Mouse (Mus musculus) embryo, embryonic 11 days (tissue): ENCODE data around the gene Ufc1.
A peak's percentile ranks its signal among the peaks of the same experiment; 100 is the strongest.

Source experiments
- DNase-seq: peaks from one replicate; pipeline ENCODE4 v3.0.0-alpha.2; 2015

Ufc1 gene

DNA sequence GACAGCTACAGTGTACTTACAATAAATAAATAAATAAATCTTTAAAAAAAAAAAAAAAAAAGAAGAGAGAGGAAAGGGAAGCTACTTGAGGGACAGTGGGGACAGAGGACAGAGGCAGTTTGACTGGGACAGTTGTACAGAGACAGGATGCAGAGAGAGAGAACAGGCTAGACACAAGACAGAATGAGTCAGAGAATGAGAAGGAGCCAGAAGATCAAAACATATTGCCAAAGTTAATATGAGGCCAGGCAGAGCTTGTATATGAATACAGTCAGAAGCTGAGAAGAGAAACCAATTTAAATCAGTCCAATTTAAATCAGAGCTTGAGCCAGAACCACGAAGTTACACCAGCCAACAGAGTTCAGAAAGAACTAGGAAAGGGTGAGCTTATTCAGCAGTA lies 26.5 kb downstream of the Ufc1 start:
- no peak for DNase-seq

DNA sequence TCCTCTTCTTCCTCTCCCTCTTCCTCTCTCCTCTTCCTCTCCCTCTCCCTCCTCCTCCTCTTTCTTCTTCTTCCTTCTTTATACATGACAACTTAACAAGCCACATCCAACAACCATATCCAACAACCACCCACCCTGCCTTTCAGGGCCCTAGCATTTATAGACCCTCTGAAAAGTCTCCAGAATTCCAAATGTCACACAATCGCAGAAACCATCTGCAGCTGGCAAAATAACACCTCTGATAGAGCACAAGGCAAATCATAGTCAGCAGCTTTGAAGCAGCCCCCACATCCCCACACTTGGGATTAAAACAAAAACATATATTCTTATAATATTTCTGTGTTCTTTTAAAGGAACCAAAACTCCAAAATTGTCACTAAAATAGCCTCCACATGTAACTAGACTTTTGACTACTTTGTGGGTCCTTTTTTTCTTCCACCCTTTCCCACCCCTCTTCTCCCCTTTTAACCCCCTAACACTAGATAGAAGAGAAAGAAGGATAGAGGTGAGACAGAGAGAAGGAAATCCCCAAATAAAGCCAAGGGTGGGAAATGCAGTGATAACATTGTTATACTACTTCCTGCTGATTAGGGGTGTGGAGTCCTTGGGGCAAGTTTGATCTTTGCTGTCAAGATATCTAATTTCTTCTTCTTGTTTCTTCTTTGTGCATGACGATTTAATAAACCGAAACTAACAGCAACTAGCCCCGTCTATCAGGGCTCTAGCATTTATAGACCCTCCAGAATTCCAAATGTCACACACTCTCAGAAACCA lies 28.7 kb downstream of the Ufc1 start:
- DNase-seq = no peak

DNA sequence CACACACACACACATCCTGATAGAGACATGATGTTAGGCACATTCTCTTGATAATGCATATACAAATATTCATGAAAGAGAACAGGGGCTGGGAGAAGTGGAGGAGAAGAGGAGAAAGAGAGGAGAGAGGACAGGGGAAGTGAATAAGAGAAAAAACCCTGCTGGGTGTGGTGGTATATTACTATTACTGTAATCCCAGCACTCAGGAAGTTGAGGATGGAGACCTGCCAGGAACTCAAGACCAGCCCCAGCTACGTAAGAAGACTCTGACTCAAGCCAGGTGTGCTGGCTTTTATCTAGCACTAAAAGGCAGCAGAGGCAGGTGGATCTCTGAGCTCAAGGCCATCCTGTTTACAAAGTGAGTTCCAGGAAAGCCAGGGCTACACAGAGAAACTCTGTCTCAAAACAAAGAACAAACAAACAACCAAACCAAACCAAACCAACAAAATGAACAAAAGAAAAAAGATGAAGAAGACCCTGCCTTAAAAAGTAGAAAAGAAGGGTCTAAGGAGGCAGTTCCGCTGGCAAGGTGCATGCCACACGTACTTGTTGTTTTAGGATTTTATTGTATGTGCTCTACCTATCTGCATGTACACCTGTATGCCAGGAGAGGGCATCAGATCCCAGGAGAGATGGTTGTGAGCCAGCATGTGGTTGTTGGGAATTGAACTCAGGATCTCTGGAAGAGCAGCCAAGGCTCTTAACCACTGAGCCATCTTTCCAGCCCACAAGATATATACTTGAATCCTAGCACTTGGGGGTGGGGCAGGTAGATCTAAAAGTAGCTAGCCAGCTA lies 31.0 kb downstream of the Ufc1 start:
- DNase-seq = no peak

DNA sequence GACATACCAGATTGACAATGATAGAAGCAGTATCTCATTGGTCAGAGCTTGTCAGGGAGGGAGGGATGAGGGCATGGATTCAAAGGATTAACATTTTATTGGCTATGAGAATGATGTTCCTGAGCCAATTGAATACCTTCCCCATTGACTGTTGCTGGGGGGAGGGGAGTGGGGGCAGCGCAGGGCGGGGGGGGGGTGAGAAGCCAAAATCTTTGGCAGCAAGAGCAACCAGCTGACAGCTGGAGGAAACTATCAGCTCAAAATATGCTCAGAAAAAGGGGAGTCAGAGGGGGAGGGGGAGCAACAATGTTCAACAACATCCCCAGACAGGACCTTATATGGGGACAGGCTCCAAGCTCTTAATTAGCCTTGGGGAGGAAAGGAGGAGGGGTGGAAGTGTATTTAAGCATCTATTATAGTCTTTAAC lies 31.6 kb downstream of the Ufc1 start:
- DNase-seq = peak; percentile 59

DNA sequence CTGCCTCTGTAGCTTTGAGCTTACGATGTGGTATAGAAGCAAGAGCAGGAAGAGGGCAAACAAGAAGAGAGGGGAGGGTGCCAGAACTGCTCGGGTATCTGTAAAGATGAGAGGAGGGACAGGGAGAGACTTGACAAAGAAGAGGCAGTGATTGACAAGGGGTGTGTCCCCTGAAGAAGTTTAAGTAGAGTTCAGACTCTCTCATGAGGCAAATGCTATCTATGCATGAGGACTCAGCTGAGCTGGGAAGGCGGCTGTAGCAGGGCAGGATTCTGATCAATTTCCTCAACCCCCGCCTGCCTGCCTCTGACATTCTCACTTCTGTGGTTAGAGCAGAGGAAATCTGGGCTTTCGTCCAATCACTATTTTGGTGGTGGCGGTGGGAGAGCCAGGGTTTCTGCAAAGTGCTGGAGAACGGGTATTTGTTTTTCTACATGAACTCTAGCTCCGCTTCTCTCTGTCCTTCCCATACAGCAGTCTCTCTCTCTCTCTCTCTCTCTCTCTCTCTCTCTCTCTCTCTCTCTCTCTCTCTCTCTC lies 32.2 kb downstream of the Ufc1 start:
- peak; percentile 44 for DNase-seq

DNA sequence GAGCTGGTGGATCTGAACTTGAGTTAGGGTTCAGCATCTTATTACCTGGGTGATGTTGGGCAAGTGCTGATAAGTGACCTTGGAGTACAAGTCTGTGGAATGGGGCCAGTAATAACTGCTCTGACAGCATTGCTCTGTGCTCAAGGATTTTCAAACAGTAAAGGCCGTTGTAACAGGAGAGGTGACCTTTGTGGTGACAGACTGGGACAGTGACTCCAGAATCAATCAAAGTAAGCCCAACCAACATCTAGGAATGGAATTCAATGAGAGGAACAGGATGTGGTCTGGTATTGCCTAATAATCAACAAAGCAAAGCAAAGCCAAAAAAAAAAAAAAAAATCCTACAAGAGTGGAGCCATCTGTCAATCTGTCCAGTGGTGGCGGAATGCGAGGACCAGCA lies 34.5 kb downstream of the Ufc1 start:
- no peak for DNase-seq

DNA sequence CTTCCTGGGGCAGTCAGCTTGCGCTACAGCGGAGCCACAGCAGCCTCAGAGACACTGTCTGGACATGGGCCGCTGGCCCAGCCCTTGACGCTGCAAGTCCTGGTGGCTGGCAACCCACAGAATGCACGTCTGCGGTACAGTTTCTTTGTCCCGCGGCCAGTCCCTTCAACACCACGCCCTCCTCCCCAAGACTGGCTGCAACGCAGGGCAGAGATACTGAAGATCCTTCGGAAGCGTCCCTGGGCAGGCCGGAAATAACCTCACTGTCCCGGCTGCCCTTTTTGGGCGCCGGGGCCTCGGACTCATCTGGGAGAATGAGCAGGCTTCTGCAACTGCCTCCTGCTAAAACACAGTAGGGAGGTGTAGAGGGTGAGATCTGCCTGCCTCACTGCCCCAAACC lies 35.9 kb downstream of the Ufc1 start:
- no peak for DNase-seq

DNA sequence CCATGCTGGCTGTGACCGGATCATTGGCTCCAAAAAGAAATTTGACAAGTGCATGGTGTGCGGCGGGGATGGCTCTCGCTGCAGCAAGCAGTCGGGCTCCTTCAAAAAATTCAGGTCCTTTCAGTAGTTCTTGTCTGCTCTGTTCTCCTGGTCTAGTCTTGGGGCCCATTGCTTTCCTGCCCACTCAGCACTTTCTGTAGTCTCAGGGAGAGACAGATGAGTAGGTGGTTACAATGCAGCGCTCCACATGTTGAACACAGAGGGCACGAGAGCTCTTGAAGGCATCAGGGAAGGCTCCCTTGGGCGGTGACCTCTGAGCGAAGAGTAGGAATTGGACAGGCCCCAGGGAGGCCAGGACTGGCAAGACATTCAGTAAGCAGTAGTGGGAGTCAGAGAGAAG lies 37.0 kb downstream of the Ufc1 start:
- no peak for DNase-seq

DNA sequence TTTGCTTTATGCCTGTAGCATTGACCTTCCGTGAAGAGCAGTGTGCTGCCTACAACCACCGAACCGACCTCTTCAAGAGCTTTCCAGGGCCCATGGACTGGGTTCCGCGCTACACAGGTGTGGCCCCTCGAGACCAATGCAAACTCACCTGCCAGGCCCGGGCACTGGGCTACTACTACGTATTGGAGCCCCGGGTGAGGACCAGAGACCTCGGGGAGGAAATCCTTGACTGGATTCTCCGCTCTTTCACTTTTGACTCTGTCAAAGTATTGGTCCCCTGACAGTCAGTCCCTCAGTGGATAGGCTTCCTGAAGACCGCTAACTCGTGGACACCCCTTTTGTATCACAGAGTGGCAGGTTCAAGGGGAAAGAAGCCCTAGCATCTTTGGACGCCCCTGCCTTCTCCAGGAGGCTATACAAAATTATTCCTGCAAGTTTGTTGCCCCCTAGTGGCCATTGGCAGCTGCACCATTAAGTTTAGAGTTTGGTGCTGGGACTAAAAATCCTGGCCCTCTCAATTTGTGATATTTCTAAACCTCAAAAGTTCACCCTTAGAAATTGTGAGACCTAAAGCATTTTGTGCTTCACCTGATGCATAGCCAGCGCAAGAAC lies 37.8 kb downstream of the Ufc1 start:
- peak; percentile 87 for DNase-seq

DNA sequence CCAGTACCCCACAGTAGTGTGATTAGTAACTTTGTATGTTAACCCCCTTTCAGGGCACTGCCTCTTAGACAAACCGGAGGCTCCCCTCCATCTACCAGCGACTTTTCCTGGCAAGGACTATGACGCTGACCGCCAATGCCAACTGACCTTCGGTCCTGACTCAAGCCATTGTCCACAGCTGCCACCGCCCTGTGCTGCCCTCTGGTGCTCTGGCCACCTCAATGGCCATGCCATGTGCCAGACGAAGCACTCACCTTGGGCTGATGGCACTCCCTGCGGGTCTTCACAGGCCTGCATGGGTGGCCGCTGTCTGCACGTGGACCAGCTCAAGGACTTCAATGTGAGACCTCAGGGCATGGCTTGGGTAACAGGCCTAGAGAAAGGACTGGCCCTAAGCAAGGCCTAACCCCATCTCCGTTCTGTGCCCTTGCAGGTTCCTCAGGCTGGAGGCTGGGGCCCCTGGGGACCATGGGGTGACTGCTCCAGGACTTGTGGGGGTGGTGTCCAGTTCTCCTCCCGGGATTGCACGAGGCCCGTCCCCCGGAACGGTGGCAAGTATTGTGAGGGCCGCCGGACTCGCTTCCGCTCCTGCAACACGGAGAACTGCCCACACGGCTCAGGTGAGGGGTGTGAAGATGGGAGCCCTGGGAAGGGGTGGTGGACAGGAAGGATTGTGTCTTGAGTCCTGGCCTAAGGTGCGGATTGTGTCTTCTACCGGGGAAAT lies 38.6 kb downstream of the Ufc1 start:
- no peak for DNase-seq

DNA sequence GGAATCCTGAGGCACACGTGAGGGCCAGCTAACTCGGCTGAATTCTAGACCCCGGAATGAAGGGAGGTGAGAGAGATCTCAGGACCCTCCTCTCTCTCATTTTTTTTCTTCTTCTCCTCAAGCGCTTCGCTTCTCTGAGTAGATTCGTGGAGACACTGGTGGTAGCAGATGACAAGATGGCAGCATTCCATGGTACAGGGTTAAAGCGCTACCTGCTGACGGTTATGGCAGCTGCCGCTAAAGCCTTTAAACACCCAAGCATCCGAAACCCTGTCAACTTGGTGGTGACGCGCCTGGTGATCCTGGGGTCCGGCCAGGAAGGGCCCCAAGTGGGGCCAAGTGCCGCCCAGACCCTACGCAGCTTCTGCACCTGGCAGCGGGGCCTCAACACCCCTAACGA lies 42.4 kb downstream of the Ufc1 start:
- DNase-seq = no peak

DNA sequence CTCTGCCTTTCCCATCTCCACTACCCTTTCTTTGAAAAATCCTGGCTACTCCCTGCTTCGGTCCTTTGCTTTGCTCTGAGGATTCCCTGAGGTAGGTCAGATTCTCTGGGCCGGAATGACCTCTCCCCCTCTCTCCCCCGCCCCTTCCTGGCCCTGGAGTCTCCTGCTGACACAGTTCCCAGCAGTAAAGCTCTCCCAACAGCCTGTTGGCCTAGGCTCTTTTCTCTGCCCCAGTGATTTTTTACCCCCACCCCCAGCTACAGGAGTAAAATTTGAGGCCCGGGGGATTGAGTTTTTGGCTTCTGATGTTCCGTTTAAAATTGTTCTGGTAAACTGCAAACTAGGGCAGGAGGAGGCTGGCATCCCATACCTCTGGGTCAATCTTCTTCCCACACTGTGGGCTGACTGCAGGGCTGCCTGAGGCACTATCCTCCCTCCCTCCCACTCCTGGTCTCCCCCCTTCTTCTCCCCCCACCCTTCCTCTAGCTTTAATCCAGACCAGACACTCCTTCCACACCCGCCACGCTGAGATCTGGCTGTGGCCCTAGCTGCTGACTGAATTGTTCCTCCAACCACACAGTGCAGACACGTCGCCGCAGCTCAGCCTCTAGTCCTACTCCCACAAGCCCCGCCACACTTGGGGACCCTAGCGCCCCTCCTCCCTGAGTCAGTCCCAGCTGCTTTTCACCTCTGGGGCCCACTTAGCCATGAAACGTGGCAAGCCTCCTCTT lies 43.1 kb downstream of the Ufc1 start:
- peak; percentile 74 for DNase-seq

DNA sequence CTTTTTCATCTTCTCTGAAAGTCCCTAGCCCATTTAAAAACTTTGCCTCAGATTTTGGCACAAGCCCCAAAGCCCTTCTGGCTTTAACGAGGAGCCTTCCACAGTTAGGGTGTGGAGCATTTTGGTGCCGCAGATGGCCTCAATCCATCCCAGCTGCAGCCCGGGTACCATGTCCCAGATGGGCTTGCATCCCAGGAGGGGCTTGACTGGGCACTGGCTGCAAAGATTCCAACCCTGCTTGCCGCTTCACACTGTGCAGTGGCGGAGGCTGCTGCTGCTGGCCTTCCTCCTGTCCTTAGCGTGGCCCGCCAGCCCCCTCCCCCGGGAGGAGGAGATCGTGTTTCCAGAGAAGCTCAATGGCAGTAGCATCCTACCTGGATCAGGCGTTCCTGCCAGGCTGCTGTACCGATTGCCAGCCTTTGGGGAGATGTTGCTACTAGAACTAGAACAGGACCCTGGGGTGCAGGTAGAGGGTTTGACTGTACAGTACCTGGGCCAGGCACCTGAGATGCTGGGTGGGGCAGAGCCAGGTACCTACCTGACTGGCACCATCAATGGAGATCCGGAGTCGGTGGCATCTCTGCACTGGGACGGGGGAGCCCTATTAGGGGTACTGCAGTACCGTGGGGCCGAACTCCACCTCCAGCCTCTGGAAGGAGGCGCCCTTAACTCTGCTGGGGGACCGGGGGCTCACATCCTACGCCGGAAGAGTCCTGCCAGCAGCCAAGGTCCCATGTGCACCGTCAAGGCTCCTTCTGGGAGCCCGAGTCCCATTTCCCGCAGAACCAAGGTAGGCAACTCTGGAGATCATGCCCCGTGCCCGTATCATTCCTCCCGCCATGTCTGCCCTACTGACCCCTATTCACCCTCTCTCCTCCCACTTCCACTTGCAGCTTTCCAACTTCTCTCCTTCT lies 43.9 kb downstream of the Ufc1 start, which contains the start of gene Ndufs2:
Ndufs2 (minus strand) TSS at position 709 of the 914 bp plus-strand sequence.
- DNase-seq = peak; percentile 60

DNA sequence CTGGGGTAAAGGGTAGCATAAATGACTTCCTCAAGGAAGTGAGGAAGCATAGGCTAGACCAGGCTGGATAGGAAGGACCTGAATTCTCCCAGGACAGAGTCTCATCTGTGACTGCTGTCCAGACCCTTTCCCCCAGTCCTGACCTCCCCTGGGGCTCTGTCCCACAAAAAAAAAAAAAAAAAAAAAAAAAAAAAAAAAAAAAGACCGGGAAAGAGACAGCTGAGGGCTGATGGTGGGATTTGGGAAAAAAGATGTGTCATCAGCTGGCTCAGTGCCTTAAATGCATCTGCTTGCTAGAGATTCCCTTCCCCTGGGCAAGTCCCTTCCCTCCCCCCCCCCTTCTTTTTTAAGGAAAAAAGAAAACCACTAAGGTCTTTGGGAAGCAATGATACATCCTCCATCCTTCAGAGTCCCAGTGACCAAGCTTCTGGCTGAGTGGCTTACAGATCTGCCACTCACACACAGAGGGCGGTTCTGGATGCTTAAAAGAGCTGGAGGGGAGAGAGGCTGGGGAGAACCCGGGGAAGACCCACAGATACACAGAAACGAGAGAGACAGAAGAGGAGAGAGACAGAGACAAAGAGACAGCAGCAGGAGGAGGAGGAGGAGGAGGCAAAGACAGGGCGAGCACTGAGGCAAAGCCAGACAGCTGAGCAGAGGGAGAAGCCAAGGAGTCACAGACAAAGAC lies 44.8 kb downstream of the Ufc1 start, which contains the start of gene Adamts4:
Adamts4 (plus strand) TSS at position 509 of the 688 bp plus-strand sequence.
- peak; percentile 78 for DNase-seq

DNA sequence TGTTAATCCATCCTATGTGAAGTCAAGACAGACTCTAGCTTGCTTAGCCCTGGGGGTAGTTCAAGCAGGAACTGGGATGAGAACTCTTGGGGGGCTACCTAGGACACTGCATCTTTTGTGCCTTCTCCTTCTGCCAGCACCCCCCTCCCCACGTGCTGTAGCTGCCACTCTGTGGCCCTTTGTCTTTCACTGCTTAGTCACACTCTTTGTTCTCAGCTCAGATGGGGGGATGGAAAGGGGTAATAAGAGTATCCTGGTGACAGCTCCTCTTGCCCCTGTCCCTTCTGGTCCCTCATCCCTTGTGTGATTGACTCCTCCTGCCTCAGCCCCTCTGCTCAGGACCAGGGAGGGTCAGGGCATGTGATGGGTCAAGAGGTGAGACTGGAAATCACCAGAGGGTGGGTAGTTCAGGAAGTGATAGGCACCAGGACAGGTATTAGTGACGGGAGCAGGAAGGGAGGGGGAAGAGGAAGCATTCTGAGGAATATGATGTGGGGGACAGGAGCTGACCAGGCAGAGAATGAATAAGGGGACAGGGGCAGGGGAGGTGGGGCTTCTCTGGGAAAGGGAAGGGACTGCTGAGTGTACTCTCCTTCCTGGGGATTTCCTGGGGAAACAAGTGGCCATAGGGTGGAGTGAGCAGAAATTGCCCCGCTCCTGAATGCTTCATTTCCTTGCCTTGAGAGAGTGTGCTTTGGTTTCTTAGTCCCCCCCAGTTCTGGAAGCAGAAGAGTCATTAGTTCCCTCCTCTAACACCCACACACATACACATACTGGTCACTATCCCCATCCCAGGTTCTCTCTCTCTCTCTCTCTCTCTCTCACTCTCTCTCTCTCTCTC lies 46.2 kb downstream of the Ufc1 start:
- DNase-seq = peak; percentile 37

DNA sequence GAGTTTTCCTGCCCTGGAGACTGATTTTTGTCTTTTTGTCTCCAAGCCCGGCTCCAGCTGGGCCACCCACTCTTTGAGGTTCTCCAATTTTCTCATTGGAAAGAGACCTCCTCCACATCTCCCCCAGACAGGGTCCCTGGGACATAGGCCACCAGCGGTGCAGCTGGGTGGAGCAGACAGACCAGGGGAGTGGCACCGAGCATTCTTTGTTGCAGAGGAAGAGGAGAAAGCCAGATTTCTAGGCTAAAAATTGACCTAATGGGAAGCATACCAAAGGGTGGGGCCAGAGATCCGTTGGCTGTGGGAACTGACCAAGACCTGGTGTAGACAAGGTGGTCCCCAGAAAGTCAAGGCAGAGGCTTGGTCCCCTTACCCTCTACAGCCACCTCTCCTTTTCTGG lies 46.9 kb downstream of the Ufc1 start:
- DNase-seq = no peak

DNA sequence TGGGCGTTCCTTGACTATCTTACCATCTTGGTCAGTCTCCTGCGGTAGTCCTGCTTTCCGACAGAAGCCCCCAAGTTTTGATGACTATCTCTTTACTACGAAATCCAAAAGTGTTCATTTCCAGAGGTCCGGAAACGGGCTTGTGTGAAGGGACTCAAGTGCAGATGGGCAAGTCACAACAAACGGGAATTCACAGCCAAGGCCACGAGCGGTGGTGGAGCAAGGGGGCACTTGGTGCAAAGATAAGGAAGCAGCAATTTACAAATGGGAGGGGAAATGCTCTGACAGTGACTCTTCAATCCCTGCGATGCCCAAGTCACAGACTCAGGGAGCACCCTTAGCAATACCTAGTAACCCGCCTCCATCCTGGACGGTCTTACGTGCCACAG lies 47.4 kb downstream of the Ufc1 start:
- DNase-seq = no peak

DNA sequence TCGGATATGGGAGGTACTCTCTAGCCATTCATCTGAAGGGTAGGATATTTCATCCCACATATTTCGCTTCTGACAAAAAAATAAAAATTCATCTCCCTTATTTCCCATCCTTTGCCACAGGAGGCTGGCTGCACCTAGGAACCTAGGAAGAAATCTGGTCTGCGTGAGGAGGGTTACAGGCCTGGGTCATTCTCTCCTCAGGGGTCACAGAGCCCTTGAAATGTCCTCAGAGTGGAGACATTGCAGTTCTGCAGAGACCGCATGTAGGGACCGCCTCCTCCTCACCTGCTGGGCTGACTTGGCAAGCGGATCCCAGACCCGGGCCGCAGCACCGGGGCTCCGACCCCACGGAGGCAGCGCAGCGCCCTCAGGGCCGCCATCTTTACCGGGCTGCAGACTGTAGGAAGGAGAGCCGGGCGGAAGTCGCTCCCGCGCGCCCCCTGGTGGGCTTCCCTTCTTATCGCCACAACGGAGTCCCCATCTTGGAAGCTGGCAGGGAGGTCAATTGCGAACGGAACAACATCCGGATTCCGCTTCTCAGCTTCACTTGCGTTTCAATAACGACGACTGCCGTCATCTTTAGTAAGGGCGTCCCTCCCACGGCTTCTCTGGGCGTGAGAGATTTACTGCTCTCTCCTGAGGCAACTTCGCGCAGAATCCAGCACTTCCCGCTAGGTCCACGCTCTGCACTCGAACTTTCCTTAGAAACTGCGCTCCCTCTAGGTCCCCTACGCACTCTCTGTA lies 47.9 kb downstream of the Ufc1 start:
- peak; percentile 98 for DNase-seq

DNA sequence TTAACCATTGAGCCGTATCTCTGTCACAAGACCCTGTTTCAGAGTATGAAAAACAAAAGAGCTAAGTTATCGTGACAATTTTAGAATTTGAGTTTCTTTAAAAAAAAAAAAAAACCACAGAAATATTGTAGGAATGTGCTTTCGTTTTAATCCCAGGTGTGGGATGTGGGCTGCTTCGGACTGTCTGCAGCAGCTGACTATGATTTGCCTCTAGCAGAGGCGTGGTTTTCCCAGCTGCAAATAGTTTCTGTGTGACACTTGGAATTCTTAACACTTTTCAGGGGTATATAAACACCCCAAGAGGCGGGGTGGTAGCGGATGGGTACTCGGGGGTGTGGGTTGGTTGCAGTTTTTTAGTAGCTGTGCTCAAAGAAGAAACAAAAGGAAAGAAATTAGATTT lies 49.5 kb downstream of the Ufc1 start:
- no peak for DNase-seq
